Mouse (Mus musculus) limb, embryonic 11.5 days (tissue): Measurements from ENCODE around the gene Slc41a2. TPM values are rescaled to one million over a fixed set of nuclear protein-coding genes. Genes with fewer than 3 reads are reported as not detected.

ENCODE experiments used
- ATAC-seq: fragments of 200-750 bp; cut with Nextera tagmentation; 2 replicates; pipeline ENCODE4 v1.8.0; 2017; ENCODE audit warnings: low read depth; ENCODE audit not compliant: insufficient number of reproducible peaks, low FRiP score, low TSS enrichment
- DNase-seq: peaks from one replicate; pipeline ENCODE4 v3.0.0-alpha.2; 2015; ENCODE audit warnings: low spot score
- H3K27ac ChIP-seq: fragments of 300-500 bp; sonication (generic); replicated peaks from 2 replicates; pipeline ENCODE4 v1.5.1; 2014; ENCODE audit warnings: low read depth, mild to moderate bottlenecking, low read length
- H3K27me3 ChIP-seq: fragments of 300-500 bp; sonication (generic); 2 replicates; pipeline ENCODE4 v1.6.1; 2014; ENCODE audit warnings: mild to moderate bottlenecking, low read length, mixed read lengths; ENCODE audit not compliant: control insufficient read depth, insufficient read depth
- H3K36me3 ChIP-seq: fragments of 300-500 bp; sonication (generic); 2 replicates; pipeline ENCODE4 v1.6.1; 2014; ENCODE audit warnings: mild to moderate bottlenecking, low read length, moderate library complexity, mixed read lengths; ENCODE audit not compliant: control insufficient read depth, insufficient read depth
- H3K4me1 ChIP-seq: fragments of 300-500 bp; sonication (generic); 2 replicates; pipeline ENCODE4 v1.6.1; 2014; ENCODE audit warnings: low read length, mixed read lengths; ENCODE audit not compliant: control insufficient read depth, insufficient read depth
- H3K4me2 ChIP-seq: fragments of 300-500 bp; sonication (generic); 2 replicates; pipeline ENCODE4 v1.6.1; 2014; ENCODE audit warnings: low read depth, mild to moderate bottlenecking, moderate library complexity; ENCODE audit not compliant: severe bottlenecking
- H3K4me3 ChIP-seq: fragments of 300-500 bp; sonication (generic); 2 replicates; pipeline ENCODE4 v1.5.1; 2014; ENCODE audit warnings: low read depth, low read length
- H3K9ac ChIP-seq: fragments of 300-500 bp; sonication (generic); 2 replicates; pipeline ENCODE4 v1.6.1; 2014; ENCODE audit warnings: mild to moderate bottlenecking, low read length
- H3K9me3 ChIP-seq: fragments of 300-500 bp; sonication (generic); 2 replicates; pipeline ENCODE4 v1.6.1; 2016; ENCODE audit warnings: low read length; ENCODE audit not compliant: control insufficient read depth
- WGBS: fragments of 180-500 bp; shearing (Covaris S2); extraction: QIAGEN DNeasy Blood & Tissue Kit; methylation state at CpG from one replicate; pipeline ENCODE4 v1.1.7; 2014; 5-methylcytosine and 5-hydroxymethylcytosine counted together
- polyA plus RNA-seq: library from polyadenylated mRNA; unstranded; fragments of >200 nt; fragmentation: Nextera tagmentation; extraction: Ambion mirVana; gene quantifications from 2 replicates; pipeline ENCODE4 v1.2.1, GENCODE M21; 2014

Gene Slc41a2
- polyA plus RNA-seq, 1 experiment from 2014 or later = 0.59 TPM

DNA sequence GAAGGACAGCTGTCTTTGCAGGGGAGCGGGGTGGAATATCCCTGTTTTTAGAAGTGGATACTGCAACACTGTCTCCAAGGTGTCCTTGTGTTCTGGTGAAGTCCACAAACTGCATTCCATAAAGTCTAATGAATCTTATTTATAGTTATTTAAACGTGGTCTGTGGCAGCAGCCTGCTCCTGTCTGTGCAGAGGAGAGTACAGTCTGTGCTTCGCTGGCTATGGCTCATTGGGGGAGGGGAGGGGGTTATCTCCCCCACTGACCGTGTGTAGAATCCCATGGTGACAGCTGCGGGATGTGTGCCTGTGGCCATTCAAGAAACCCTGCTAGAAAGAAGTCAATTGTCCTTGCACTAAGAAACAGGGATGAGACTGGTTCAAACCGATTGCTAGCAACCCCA lies 145.7 kb downstream of the Slc41a2 start:
- H3K4me1 ChIP-seq = no peaks in the 10 kb centered on the region
- 81% methylated on average over 6 of the region's 6 CpGs for WGBS
- no peaks in the 10 kb centered on the region; the same call in 1 of the 2 replicates for H3K36me3 ChIP-seq
- H3K4me3 ChIP-seq = no peak overlapping the region
- H3K27ac ChIP-seq = no peak overlapping the region
- H3K9ac ChIP-seq = no peak overlapping the region
- H3K9me3 ChIP-seq = no peaks in the 10 kb centered on the region
- no peaks in the 10 kb centered on the region for H3K27me3 ChIP-seq
- no peak for DNase-seq
- no peak for ATAC-seq
- H3K4me2 ChIP-seq = no peak overlapping the region

DNA sequence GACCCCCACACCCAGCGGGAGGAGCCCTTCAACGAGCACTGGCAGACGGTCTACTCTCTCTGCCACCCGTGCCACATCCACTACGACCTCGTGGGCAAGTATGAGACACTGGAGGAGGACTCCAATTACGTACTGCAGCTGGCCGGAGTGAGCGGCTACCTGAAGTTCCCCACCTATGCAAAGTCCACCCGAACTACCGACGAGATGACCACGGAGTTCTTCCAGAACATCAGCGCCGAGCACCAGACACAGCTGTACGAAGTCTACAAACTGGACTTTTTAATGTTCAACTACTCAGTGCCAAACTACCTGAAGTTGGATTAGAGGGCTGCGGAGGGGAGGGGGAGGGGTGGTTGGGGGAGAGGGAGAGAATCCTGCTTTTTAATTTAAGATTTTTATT lies 146.2 kb downstream of the Slc41a2 start:
- Histone ChIP-seq H3K9me3 (no peaks in the 10 kb centered on the region), H3K36me3 (no peaks in the 10 kb centered on the region; the same call in 1 of the 2 replicates), H3K4me3 (no peak overlapping the region), H3K27ac (no peak overlapping the region), H3K9ac (no peak overlapping the region), H3K4me1 (no peaks in the 10 kb centered on the region), H3K4me2 (no peak overlapping the region), H3K27me3 (no peaks in the 10 kb centered on the region)
- no peak for ATAC-seq
- 97% methylated on average over 17 of the region's 17 CpGs for WGBS
- no peak for DNase-seq

- H3K9me3 ChIP-seq = no peaks in the 10 kb centered on the region
- WGBS = 96% methylated on average over 5 of the region's 5 CpGs
- no peak overlapping the region for H3K4me3 ChIP-seq
- DNase-seq = no peak
- H3K4me2 ChIP-seq = no peak overlapping the region
- no peak for ATAC-seq
- H3K36me3 ChIP-seq = no peaks in the 10 kb centered on the region; the same call in 1 of the 2 replicates
- H3K27me3 ChIP-seq = no peaks in the 10 kb centered on the region
- H3K9ac ChIP-seq = no peak overlapping the region
- peaks cover 1% of the 10 kb centered on the region; the same call in 1 of the 2 replicates for H3K4me1 ChIP-seq
- no peak overlapping the region for H3K27ac ChIP-seq
Measured at GRCm38 (mm10) chr10:83189071-83189470, 148.6 kb downstream of the Slc41a2 start.

DNA sequence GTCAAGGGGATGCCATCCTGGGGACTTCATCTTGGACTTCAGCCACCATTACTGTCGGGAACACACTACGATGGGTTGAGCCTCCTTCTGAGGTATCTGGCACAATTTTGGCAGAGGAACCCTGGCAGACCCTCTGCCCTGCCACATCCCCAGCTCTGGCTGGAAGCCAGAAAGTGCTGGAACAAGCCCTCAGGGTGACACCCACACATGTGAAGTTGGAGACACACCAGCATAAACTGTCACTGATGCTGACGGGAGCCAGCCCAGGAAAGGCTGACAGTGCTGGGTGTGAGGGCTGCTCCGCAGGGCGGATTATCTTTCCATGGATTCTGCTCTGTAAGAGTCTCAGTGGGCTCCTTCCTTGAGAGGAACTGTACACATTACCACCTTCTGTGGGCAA lies 150.7 kb downstream of the Slc41a2 start:
- Histone ChIP-seq H3K36me3 (no peaks in the 10 kb centered on the region; the same call in 1 of the 2 replicates), H3K27ac (no peak overlapping the region), H3K27me3 (no peaks in the 10 kb centered on the region), H3K4me2 (no peak overlapping the region), H3K9me3 (no peaks in the 10 kb centered on the region), H3K4me3 (no peak overlapping the region), H3K9ac (no peak overlapping the region), H3K4me1 (peaks cover 3% of the 10 kb centered on the region)
- 88% methylated on average over 5 of the region's 5 CpGs for WGBS
- DNase-seq (no peak), ATAC-seq (no peak)

- 84% methylated on average over 8 of the region's 8 CpGs for whole genome bisulfite sequencing
- Histone ChIP-seq H3K9me3 (no peaks in the 10 kb centered on the region), H3K4me1 (peaks cover 6% of the 10 kb centered on the region), H3K4me3 (no peak overlapping the region), H3K9ac (no peak overlapping the region), H3K36me3 (no peaks in the 10 kb centered on the region; the same call in 1 of the 2 replicates), H3K4me2 (no peak overlapping the region), H3K27ac (no peak overlapping the region), H3K27me3 (no peaks in the 10 kb centered on the region)
- DNase-seq (no peak), ATAC-seq (no peak)
Measured at GRCm38 (mm10) chr10:83186167-83186566, 151.5 kb downstream of the Slc41a2 start.

- no peak for ATAC-seq
- WGBS = 90% methylated on average over 6 of the region's 6 CpGs
- no peak overlapping the region for H3K4me3 ChIP-seq
Measured at GRCm38 (mm10) chr10:83185121-83185520, 152.6 kb downstream of the Slc41a2 start.

GRCm38 (mm10) chr10:83184480-83185069 lies 153.1 kb downstream of the Slc41a2 start:
- no peak overlapping the region for H3K4me2 ChIP-seq
- no peaks in the 10 kb centered on the region for H3K27me3 ChIP-seq
- H3K27ac ChIP-seq = no peak overlapping the region
- H3K36me3 ChIP-seq = no peaks in the 10 kb centered on the region
- H3K9ac ChIP-seq = no peak overlapping the region
- ATAC-seq = no peak
- no peak for DNase-seq
- no peaks in the 10 kb centered on the region for H3K9me3 ChIP-seq
- peaks cover 6% of the 10 kb centered on the region for H3K4me1 ChIP-seq
- H3K4me3 ChIP-seq = no peak overlapping the region
- WGBS = 73% methylated on average over 7 of the region's 7 CpGs

More at GRCm38 (mm10) chr10:83185121-83185520, 152.6 kb downstream of the Slc41a2 start:
- DNase-seq = no peak
- no peak overlapping the region for H3K4me2 ChIP-seq
- no peaks in the 10 kb centered on the region for H3K9me3 ChIP-seq
- no peaks in the 10 kb centered on the region for H3K36me3 ChIP-seq
- no peak overlapping the region for H3K27ac ChIP-seq
- H3K4me1 ChIP-seq = peaks cover 6% of the 10 kb centered on the region
- no peak overlapping the region for H3K9ac ChIP-seq
- H3K27me3 ChIP-seq = no peaks in the 10 kb centered on the region

DNA sequence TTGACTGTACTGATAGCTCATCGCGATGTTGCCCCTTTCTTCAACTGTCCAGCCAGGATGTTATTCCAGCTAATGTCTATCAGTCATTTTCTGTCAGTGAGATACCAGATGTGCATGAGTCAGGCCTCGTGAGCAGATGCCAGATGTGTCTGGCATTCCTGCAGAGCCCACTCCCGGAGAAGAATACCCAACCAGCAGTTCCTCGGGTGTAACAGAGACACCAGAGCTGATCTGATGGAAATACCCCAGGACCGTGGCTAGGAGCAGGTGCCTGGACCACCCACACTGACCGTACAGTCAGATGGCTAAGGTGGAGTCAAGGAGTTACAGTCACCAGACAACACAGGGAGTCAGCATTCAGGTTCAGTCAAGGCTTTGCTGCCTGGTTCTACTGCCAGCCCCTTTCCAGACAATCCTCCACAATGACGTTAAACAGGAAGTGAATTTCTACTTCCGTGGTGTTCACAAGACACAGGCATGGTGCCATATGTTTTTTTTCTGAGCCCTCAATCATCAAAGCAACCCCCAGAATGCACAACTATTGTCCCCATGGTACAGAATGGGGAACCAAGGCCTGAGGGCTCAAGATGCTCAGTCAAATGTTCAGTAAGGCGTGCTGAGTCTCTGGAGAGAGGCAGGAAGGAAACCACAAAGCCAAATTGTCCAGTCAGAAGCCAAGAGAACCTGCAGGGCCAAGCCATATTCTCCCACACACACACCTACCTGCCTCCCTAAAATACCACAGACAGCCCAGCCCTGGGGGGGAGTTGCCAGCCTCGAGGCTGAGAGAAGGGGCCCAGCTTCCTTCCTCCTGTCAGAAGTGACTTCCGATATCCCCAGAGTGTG lies 153.8 kb downstream of the Slc41a2 start:
- Histone ChIP-seq H3K36me3 (no peaks in the 10 kb centered on the region), H3K27me3 (no peaks in the 10 kb centered on the region), H3K9me3 (no peaks in the 10 kb centered on the region), H3K4me2 (no peak overlapping the region), H3K4me3 (no peak overlapping the region), H3K4me1 (peaks cover 6% of the 10 kb centered on the region), H3K9ac (no peak overlapping the region), H3K27ac (no peak overlapping the region)
- 70% methylated on average over 12 of the region's 12 CpGs for WGBS
- DNase-seq (no peak), ATAC-seq (0 out of 2 replicates have a peak, but pooled peaks have one; percentile 23)
